Mouse (Mus musculus) MEL (cell line): ENCODE measurements around the gene Ankfn1.

Experiments
- CTCF ChIP-seq, 3 experiments: IDR thresholded peaks in 2 of 3; conservative IDR thresholded peaks in 1 of 3; 2 replicates each; pipeline ENCODE4 v1.5.1; 2011 to 2012; ENCODE audit warnings: low read length in 3 of 3, low read depth in 2 of 3, mild to moderate bottlenecking in 2 of 3, improper control_type of control experiment in 1 of 3, inconsistent platforms in 1 of 3, mixed read lengths in 1 of 3, moderate library complexity in 1 of 3; ENCODE audit not compliant: control insufficient read depth in 1 of 3, insufficient read depth in 1 of 3, poor library complexity in 1 of 3, severe bottlenecking in 1 of 3
- E2F4 ChIP-seq: IDR thresholded peaks from 2 replicates; pipeline ENCODE4 v1.6.1; 2011; ENCODE audit warnings: low read depth, low read length, improper control_type of control experiment, borderline replicate concordance
- NRF1 ChIP-seq: IDR thresholded peaks from 2 replicates; pipeline ENCODE4 v1.6.1; 2014; ENCODE audit warnings: low read depth, mild to moderate bottlenecking, inconsistent platforms, low read length, improper control_type of control experiment, moderate library complexity; ENCODE audit not compliant: poor library complexity, insufficient read depth, severe bottlenecking
- POLR2A ChIP-seq, 2 experiments: IDR thresholded peaks; 2 replicates each; pipeline ENCODE4 v1.6.1; 2011 to 2012; ENCODE audit warnings: low read length in 2 of 2, mild to moderate bottlenecking in 2 of 2, control low read depth in 1 of 2, improper control_type of control experiment in 1 of 2, low read depth in 1 of 2, moderate library complexity in 1 of 2; ENCODE audit not compliant: control insufficient read depth in 1 of 2, insufficient read depth in 1 of 2, poor library complexity in 1 of 2
- POLR2AphosphoS2 ChIP-seq: IDR thresholded peaks from 2 replicates; pipeline ENCODE4 v1.6.1; 2011; ENCODE audit warnings: low read length, improper control_type of control experiment
- TAL1 ChIP-seq: IDR thresholded peaks from 2 replicates; pipeline ENCODE4 v1.6.1; 2012; ENCODE audit warnings: mild to moderate bottlenecking, inconsistent platforms, low read length, moderate library complexity, mixed read lengths
- ZC3H11A ChIP-seq: IDR thresholded peaks from 2 replicates; pipeline ENCODE4 v1.6.1; 2012; ENCODE audit warnings: low read depth, mild to moderate bottlenecking, inconsistent platforms, low read length, improper control_type of control experiment
- ZKSCAN1 ChIP-seq: IDR thresholded peaks from 2 replicates; pipeline ENCODE4 v1.6.1; 2012; ENCODE audit warnings: low read depth, mild to moderate bottlenecking, inconsistent platforms, low read length, improper control_type of control experiment, moderate library complexity

GRCm38 (mm10) chr11:89356479-89356878 is 421.0 kb downstream of the Ankfn1 start:
- TF ChIP-seq POLR2A (IDR thresholded peaks at IDR 0.05; ENCODE audit: control insufficient read depth in 1 of 2, insufficient read depth in 1 of 2, low read depth in 1 of 2, low read length in 2 of 2, poor library complexity in 1 of 2) (no peak), TAL1 (no peak), ZKSCAN1 (no peak), CTCF (IDR thresholded peaks at IDR 0.05 in 2 of 3, conservative IDR thresholded peaks at IDR 0.05 in 1 of 3; ENCODE audit: control insufficient read depth in 1 of 3, insufficient read depth in 1 of 3, low read depth in 2 of 3, low read length in 3 of 3, poor library complexity in 1 of 3, severe bottlenecking in 1 of 3) (no peak), NRF1 (no peak), ZC3H11A (no peak), POLR2AphosphoS2 (no peak), E2F4 (no peak)
